Mouse (Mus musculus) heart, embryonic 12.5 days (tissue): Measurements from ENCODE around the gene Ehmt1. TPM values are rescaled to one million over a fixed set of nuclear protein-coding genes. Genes with fewer than 3 reads are reported as not detected.

ENCODE experiments used
- ATAC-seq: fragments of 200-750 bp; cut with Nextera tagmentation; 2 replicates; pipeline ENCODE4 v1.8.0; 2017; ENCODE audit warnings: moderate TSS enrichment, moderate library complexity; ENCODE audit not compliant: insufficient number of reproducible peaks, low FRiP score
- H3K27ac ChIP-seq: fragments of 300-500 bp; sonication (generic); 2 replicates; pipeline ENCODE4 v1.5.1; 2016; ENCODE audit warnings: mild to moderate bottlenecking, moderate library complexity; ENCODE audit not compliant: poor library complexity, severe bottlenecking
- H3K27me3 ChIP-seq: fragments of 300-500 bp; sonication (generic); replicated peaks from 2 replicates; pipeline ENCODE4 v1.6.1; 2016; ENCODE audit warnings: mild to moderate bottlenecking, moderate library complexity
- H3K36me3 ChIP-seq: fragments of 300-500 bp; sonication (generic); 2 replicates; pipeline ENCODE4 v1.6.1; 2016; ENCODE audit warnings: mild to moderate bottlenecking, moderate library complexity
- H3K4me1 ChIP-seq: fragments of 300-500 bp; sonication (generic); replicated peaks from 2 replicates; pipeline ENCODE4 v1.6.1; 2016; ENCODE audit warnings: mild to moderate bottlenecking
- H3K4me2 ChIP-seq: fragments of 300-500 bp; sonication (generic); 2 replicates; pipeline ENCODE4 v1.6.1; 2016; ENCODE audit warnings: mild to moderate bottlenecking, moderate library complexity
- H3K4me3 ChIP-seq: fragments of 300-500 bp; sonication (generic); 2 replicates; pipeline ENCODE4 v1.5.1; 2016; ENCODE audit warnings: mild to moderate bottlenecking
- H3K9ac ChIP-seq: fragments of 300-500 bp; sonication (generic); 2 replicates; pipeline ENCODE4 v1.6.1; 2016; ENCODE audit warnings: mild to moderate bottlenecking, moderate library complexity
- H3K9me3 ChIP-seq: fragments of 300-500 bp; sonication (generic); replicated peaks from 2 replicates; pipeline ENCODE4 v1.6.1; 2016; ENCODE audit warnings: mild to moderate bottlenecking, moderate library complexity
- WGBS: fragments of 180-500 bp; shearing (Covaris S2); methylation state at CpG from one replicate; pipeline ENCODE4 v1.1.7; 2016; 5-methylcytosine and 5-hydroxymethylcytosine counted together
- polyA plus RNA-seq: library from polyadenylated mRNA; unstranded; fragments of >200 nt; fragmentation: Nextera tagmentation; extraction: Ambion mirVana; gene quantifications from 2 replicates; pipeline ENCODE4 v1.2.1, GENCODE M21; 2016

Ehmt1 gene
- polyA plus RNA-seq, 1 experiment from 2014 or later, result 62.0 TPM

DNA sequence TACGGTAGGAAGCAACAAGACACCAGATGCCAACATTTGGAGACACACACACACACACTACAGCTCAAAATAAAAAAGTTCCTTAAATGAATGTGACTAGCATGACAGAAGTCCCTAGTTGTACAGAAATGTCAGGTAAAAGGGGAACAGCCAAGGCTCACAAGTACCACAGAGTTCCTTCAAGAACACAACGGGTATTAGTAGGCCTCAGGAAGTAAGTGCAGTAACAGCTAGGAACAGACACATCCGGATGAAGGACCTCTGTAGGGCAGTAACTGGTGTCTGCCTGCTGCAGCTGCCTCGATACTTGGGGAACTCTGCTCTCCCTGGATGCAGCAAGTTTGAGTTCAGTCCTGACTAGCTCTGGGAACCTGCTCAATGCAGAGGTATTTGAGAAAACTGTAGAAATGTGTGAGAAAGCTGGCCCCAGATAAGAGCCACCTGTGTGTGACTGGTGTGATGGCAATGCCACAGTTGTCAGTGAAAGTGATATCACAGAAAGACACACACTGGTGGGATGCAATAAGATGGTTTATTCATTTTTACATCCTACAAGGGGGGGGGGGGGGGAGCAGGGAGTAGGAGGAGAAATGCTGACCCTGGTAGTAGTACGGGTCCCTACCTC is 122.5 kb downstream of the Ehmt1 start:
- no peak overlapping the region for H3K9ac ChIP-seq
- H3K9me3 ChIP-seq, result no peaks in the 10 kb centered on the region
- H3K4me3 ChIP-seq, result no peak overlapping the region
- H3K27ac ChIP-seq, result no peak overlapping the region
- ATAC-seq, result no peak
- WGBS, result 87% methylated on average over 5 of the region's 5 CpGs
- H3K27me3 ChIP-seq, result no peaks in the 10 kb centered on the region
- H3K4me1 ChIP-seq, result no peaks in the 10 kb centered on the region
- H3K4me2 ChIP-seq, result no peak overlapping the region
- H3K36me3 ChIP-seq, result peaks cover 81% of the 10 kb centered on the region

DNA sequence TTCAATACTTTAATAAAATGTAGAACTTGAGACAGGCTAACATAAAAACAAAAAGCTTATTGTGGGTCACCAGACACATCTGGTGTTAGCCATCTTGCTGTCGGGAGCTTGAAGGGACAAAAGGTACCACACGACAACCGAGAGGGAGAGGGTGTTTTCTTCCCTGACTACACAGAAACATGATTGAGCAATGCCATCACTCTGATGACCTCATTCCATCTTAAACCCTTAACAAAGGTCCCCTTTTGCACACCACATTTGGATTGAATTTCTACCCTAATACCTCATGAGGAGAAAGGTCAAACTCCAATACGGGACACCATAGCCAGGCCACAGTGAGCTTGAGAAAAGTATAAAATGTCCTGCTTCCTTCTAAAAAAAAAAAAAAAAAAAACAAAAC is 132.2 kb downstream of the Ehmt1 start:
- H3K27ac ChIP-seq, result no peak overlapping the region

DNA sequence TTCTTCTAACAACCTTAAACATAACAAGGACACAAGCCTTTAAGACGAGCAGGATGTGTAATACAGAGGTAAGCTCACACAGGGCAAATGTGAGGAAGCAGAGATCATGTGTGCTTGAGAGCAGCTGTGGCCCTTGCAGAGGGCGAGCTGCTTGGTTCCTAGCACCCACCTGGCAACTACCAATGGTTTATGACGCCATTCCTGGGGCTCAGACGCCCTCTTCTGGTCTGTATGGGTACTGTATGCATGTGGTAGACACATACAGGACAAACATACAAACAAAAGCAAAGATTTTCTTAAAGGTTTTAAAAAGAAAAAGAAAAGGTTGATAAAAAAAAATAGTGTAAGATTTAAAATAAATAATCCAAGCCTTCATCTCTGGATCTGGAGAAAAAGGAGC is 138.2 kb downstream of the Ehmt1 start:
- no peak overlapping the region for H3K4me3 ChIP-seq
- H3K36me3 ChIP-seq, result no peaks in the 10 kb centered on the region
- no peak overlapping the region for H3K4me2 ChIP-seq
- 50% methylated on average over 4 of the region's 4 CpGs for WGBS
- H3K9me3 ChIP-seq, result peaks cover 5% of the 10 kb centered on the region; the same call in 1 of the 2 replicates
- no peaks in the 10 kb centered on the region; the same call in 1 of the 2 replicates for H3K27me3 ChIP-seq
- H3K27ac ChIP-seq, result no peak overlapping the region
- H3K4me1 ChIP-seq, result no peaks in the 10 kb centered on the region
- no peak for ATAC-seq
- no peak overlapping the region for H3K9ac ChIP-seq

More for the DNA sequence above, 132.2 kb downstream of the Ehmt1 start:
- peaks cover 26% of the 10 kb centered on the region for H3K36me3 ChIP-seq
- H3K9me3 ChIP-seq, result peaks cover 5% of the 10 kb centered on the region; the same call in 1 of the 2 replicates
- H3K4me3 ChIP-seq, result no peak overlapping the region
- H3K27me3 ChIP-seq, result no peaks in the 10 kb centered on the region
- WGBS, result 75% methylated on average over 4 of the region's 4 CpGs
- no peak overlapping the region for H3K9ac ChIP-seq
- no peak overlapping the region for H3K4me2 ChIP-seq
- H3K4me1 ChIP-seq, result no peaks in the 10 kb centered on the region
- no peak for ATAC-seq

DNA sequence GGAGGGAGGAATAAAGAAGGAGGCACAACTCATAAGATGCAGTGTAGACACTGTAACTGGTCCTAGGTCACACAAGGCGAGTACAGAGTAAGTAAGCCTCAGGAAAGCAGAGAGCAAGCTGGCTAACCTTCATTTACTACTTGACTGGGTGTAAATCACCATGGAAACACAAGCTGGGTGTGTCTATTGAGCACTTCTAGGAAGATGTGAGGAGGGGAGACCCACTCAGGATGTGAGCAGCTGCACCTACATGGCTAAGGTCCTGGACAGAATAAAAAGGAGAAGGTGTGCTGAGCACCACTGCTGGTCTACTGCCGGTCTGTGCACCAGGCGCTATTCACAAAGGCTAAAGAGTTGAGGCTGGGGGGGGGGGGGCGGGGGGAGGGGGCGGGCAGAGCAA is 142.6 kb downstream of the Ehmt1 start:
- no peak overlapping the region for H3K27ac ChIP-seq
- H3K9ac ChIP-seq, result no peak overlapping the region
- no peak overlapping the region for H3K4me3 ChIP-seq
- H3K4me1 ChIP-seq, result no peaks in the 10 kb centered on the region
- WGBS, result 15% methylated on average over 5 of the region's 5 CpGs
- H3K36me3 ChIP-seq, result no peaks in the 10 kb centered on the region
- ATAC-seq, result no peak
- no peaks in the 10 kb centered on the region; the same call in 1 of the 2 replicates for H3K27me3 ChIP-seq
- no peaks in the 10 kb centered on the region for H3K9me3 ChIP-seq
- H3K4me2 ChIP-seq, result no peak overlapping the region

DNA sequence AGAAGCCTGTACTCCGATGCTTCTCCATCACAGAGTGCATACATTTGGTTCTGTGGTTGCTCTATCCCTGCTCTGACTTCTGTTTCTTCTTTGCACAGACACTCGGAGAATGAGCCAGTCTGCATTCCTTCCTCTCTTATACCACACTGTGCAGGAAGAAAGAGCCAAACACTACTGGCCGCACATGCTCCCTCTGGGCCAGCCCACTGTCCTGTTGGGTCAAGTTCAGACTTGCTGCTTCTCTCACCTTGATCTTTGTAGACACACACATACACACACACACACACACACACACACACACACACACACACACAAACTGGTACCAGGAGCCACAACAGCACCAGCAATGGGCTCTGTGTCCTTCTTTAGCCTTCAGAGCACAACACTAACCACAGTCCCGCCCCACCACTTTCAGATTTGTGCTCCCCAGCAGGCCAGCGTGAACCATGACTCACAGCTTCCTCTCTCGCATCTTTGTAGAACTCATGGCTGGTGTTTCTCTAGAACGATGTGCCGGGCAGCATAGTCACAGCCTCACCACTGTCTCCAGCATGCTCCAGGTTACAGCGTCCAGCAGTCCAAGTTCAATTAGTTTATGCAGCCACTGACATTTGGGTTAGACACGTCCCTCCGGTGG is 143.3 kb downstream of the Ehmt1 start:
- no peak for ATAC-seq
- no peaks in the 10 kb centered on the region; the same call in 1 of the 2 replicates for H3K27me3 ChIP-seq
- H3K27ac ChIP-seq, result no peak overlapping the region
- WGBS, result 63% methylated on average over 11 of the region's 11 CpGs
- no peaks in the 10 kb centered on the region for H3K4me1 ChIP-seq
- H3K4me2 ChIP-seq, result no peak overlapping the region
- H3K36me3 ChIP-seq, result no peaks in the 10 kb centered on the region
- H3K9me3 ChIP-seq, result no peaks in the 10 kb centered on the region
- no peak overlapping the region for H3K9ac ChIP-seq
- no peak overlapping the region for H3K4me3 ChIP-seq

- no peak overlapping the region for H3K4me3 ChIP-seq
- H3K36me3 ChIP-seq, result no peaks in the 10 kb centered on the region
- ATAC-seq, result no peak
- H3K9ac ChIP-seq, result no peak overlapping the region
- H3K4me1 ChIP-seq, result no peaks in the 10 kb centered on the region
- WGBS, result 58% methylated on average over 7 of the region's 7 CpGs
- H3K27me3 ChIP-seq, result no peaks in the 10 kb centered on the region; the same call in 1 of the 2 replicates
- H3K27ac ChIP-seq, result no peak overlapping the region
- H3K4me2 ChIP-seq, result no peak overlapping the region
- no peaks in the 10 kb centered on the region for H3K9me3 ChIP-seq
These were observed 144.6 kb downstream of the Ehmt1 start for GRCm38 (mm10) chr2:24774832-24775231.

GRCm38 (mm10) chr2:24770861-24771260 is 148.6 kb downstream of the Ehmt1 start:
- Histone ChIP-seq H3K27me3 (no peaks in the 10 kb centered on the region), H3K36me3 (no peaks in the 10 kb centered on the region), H3K27ac (no peak overlapping the region), H3K9me3 (no peaks in the 10 kb centered on the region), H3K4me2 (no peak overlapping the region), H3K4me1 (no peaks in the 10 kb centered on the region), H3K9ac (no peak overlapping the region), H3K4me3 (no peak overlapping the region)
- 74% methylated on average over 4 of the region's 4 CpGs for WGBS
- no peak for ATAC-seq

DNA sequence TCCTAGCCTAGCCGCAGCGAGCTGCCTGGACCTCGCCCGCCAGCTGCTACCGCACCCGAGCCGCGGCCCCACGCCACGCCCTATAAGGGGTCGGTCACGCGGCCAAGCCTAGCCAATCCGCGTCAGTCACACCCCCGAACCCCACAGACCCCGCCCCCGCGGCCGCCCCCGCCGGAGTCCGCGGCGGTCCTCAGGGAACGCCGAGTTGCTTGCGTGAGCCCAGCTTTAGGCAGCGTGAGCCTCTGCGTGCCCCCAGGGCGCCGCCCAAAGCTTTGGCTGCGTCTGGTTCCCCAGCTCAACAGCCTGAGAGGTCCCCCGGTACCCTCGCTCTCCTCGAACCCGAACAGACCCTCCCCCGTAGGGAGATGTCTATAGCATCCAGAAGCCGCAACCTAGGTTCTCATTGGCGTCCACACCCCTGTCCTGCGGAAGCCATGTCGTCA is 156.3 kb downstream of the Ehmt1 start, which contains the start of gene Cacna1b:
Gene Cacna1b (minus strand): TSS at position 38 of the 443 bp plus-strand sequence.
- Histone ChIP-seq H3K36me3 (no peaks in the 10 kb centered on the region), H3K27ac (no peak within 1 kb of the TSS), H3K9ac (0 out of 2 replicates have a peak within 1 kb of the TSS, but pooled peaks have one; percentile 29), H3K27me3 (peaks cover 43% of the 10 kb centered on the region), H3K9me3 (no peaks in the 10 kb centered on the region), H3K4me1 (peaks cover 15% of the 10 kb centered on the region), H3K4me2 (peak within 1 kb of the TSS; percentile 96), H3K4me3 (peak within 1 kb of the TSS; percentile 61)
- ATAC-seq, result peak; percentile 83
- WGBS, result 1% methylated on average over 40 of the region's 42 CpGs

DNA sequence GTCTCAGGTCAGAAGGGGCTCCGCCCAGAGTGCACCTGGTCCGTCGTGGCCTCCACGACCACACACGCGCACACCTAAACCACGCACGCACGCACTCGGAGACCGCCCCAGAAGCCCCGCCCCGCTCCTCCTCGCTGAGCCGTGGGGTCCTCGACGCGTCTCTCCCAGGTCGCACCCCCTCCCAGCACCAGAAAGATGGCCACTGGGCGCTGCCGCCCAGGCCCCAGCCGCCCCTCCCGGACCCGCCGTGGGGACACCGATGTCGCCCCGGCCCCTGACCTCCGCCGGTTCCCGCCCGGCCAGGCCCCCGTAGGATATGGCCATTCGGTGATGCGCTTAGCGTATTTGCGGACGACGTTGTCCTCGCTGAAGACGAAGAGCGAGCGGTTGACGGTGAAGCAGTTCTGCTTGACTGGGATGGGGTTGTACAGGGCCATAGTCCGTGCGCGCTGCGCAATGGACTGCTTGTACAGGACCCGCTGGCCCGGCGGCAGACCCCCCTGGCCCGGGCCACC is 156.9 kb downstream of the Ehmt1 start:
- WGBS, result under 1% methylated on average over 52 of the region's 52 CpGs
- Histone ChIP-seq H3K27ac (no peak overlapping the region), H3K4me2 (peak overlapping the region; percentile 96), H3K27me3 (peaks cover 43% of the 10 kb centered on the region), H3K36me3 (no peaks in the 10 kb centered on the region), H3K9me3 (no peaks in the 10 kb centered on the region), H3K9ac (0 out of 2 replicates have a peak overlapping the region, but pooled peaks have one; percentile 29), H3K4me3 (peak overlapping the region; percentile 61), H3K4me1 (peaks cover 15% of the 10 kb centered on the region)
- peak; percentile 33 for ATAC-seq

DNA sequence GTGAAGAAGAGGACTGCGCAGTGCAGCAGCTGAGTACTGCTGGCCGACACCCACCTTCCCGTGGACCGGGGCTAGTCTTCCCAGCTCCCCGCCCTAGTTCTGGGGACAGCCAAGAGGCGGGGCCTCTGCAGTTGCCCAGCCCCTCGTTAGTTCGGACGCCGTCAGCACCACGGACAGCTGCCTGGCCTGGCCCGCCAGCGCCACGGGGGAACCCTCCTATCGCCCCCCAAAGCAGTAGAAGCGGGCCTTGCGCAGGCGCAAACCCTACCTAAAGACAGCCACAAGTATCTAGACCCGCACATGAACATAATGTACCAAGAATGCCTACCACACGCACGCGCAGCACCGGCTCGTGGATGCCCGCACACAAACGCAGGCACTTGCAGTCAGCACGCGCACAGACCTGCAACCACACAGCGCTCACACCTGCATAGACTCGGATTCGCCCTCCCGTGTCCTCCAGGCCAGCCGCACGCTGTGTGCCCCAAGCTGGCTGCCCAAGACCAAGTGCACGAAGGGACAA is 157.4 kb downstream of the Ehmt1 start:
- Histone ChIP-seq H3K9ac (no peak overlapping the region), H3K4me3 (peak overlapping the region; percentile 61), H3K9me3 (no peaks in the 10 kb centered on the region), H3K27ac (no peak overlapping the region), H3K4me2 (peak overlapping the region; percentile 96), H3K36me3 (no peaks in the 10 kb centered on the region), H3K27me3 (peaks cover 43% of the 10 kb centered on the region), H3K4me1 (peaks cover 15% of the 10 kb centered on the region)
- peak; percentile 63 for ATAC-seq
- 1% methylated on average over 35 of the region's 35 CpGs for WGBS

DNA sequence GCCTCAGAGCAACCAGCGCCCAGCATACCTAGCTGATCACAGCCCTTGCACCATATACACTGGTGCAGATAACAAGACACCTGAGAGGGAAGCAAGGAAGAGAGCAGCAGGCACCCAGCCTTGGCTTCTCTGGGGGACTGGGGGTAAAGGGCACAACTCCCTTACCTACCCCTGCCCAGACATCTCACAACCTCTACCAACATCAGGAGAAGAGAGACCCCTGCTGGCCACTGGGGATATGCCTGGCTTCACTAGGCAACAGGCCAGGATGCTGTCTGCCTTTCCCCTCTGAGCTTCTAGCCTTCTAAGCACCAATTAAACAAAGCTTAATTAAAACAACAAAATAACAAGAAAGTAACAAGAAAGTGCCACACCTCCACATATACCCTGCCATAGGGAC is 164.1 kb downstream of the Ehmt1 start:
- Histone ChIP-seq H3K4me2 (no peak overlapping the region), H3K36me3 (no peaks in the 10 kb centered on the region), H3K27ac (no peak overlapping the region), H3K4me3 (no peak overlapping the region), H3K9me3 (no peaks in the 10 kb centered on the region), H3K4me1 (no peaks in the 10 kb centered on the region), H3K27me3 (peaks cover 9% of the 10 kb centered on the region), H3K9ac (no peak overlapping the region)
- no peak for ATAC-seq
- WGBS, result 90% methylated on average over 1 of the region's 1 CpGs
